Mouse (Mus musculus): Measurements from ENCODE around the gene Krt83. TPM values are rescaled to one million over a fixed set of nuclear protein-coding genes. Genes with fewer than 3 reads are reported as not detected.
"Not testable (repeated sequence)": the region's sequence is repeated elsewhere in the genome, so short reads cannot be mapped to it uniquely, and the experiment has no call there.

Gene Krt83
- polyA plus RNA-seq (2014; fragmentation: Nextera tagmentation; extraction: Ambion mirVana): 0.26 TPM in 1 of 2 replicates, not detected in the other

DNA sequence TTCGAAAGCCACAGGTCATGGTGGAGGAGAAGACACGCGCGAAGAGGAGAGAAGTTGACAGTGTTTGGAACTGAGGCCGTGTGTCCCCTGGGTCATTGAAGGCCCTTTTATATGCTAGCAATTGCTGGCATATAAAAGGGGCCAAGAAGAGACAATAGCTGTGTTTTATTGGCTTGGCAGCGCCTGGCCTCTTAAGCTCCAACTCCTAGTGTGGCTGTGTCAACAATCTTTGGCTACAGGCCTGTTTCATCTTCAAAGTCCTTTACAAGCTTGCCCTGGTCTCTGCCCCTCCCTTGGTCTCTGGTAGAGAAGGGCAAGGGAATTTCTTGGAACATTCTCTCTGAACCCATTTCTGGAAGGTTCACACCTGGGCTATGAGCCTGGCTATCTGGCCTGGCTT lies at the start of gene Krt83:
Gene Krt83 (minus strand): TSS at position 82 of the 400 bp plus-strand sequence.
- 90% methylated on average over 6 of the region's 6 CpGs for WGBS
- Histone ChIP-seq H3K36me3 (ENCODE audit: control insufficient read depth, insufficient read depth, low read length) (no peaks in the 10 kb centered on the region), H3K27ac (replicated peaks; ENCODE audit: low read depth, low read length) (no peak within 1 kb of the TSS), H3K9ac (ENCODE audit: low read depth, low read length) (no peak within 1 kb of the TSS), H3K4me3 (ENCODE audit: low read depth, low read length) (no peak within 1 kb of the TSS), H3K4me1 (ENCODE audit: control insufficient read depth, insufficient read depth, low read length) (no peaks in the 10 kb centered on the region), H3K4me2 (ENCODE audit: low read depth, low read length) (no peak within 1 kb of the TSS), H3K27me3 (replicated peaks; ENCODE audit: control insufficient read depth, insufficient read depth, low read length) (no peaks in the 10 kb centered on the region), H3K9me3 (ENCODE audit: control insufficient read depth, low read length) (no peaks in the 10 kb centered on the region)
- ATAC-seq (ENCODE audit: low read depth) (no peak), DNase-seq (ENCODE audit: low spot score) (no peak)

DNA sequence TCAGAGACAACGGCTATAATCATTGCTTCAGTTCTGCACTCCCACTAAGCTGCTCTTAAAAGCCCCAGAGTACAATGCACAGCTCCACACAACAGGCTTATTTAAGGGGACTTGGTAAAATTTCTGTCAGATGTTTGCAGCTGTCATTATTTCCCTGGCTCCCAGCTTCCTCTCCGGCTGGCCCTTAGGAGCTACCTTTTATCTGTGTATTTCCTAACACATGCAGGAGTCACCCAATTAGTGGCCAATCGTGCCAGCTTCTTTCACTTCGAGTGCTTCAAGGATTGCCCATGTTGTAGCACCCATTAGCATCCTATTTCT lies 47.2 kb upstream of the Krt83 start:
- no peak overlapping the region for H3K9ac ChIP-seq (ENCODE audit: low read depth, low read length)
- H3K36me3 ChIP-seq (ENCODE audit: control insufficient read depth, insufficient read depth, low read length): no peaks in the 10 kb centered on the region
- no peak overlapping the region for H3K27ac ChIP-seq (replicated peaks; ENCODE audit: low read depth, low read length)
- WGBS: 47% methylated on average over 4 of the region's 4 CpGs
- H3K27me3 ChIP-seq (replicated peaks; ENCODE audit: control insufficient read depth, insufficient read depth, low read length): no peaks in the 10 kb centered on the region
- no peak overlapping the region for H3K4me3 ChIP-seq (ENCODE audit: low read depth, low read length)
- peaks cover 3% of the 10 kb centered on the region; the same call in 1 of the 2 replicates for H3K4me1 ChIP-seq (ENCODE audit: control insufficient read depth, insufficient read depth, low read length)
- no peaks in the 10 kb centered on the region for H3K9me3 ChIP-seq (ENCODE audit: control insufficient read depth, low read length)
- H3K4me2 ChIP-seq (ENCODE audit: low read depth, low read length): no peak overlapping the region
- DNase-seq (ENCODE audit: low spot score) (peak; percentile 44), ATAC-seq (ENCODE audit: low read depth) (peak; percentile 42; the same call in 1 of the 2 replicates)

GRCm38 (mm10) chr15:101537864-101538579 lies 46.7 kb upstream of the Krt83 start:
- ATAC-seq (ENCODE audit: low read depth) (peak; percentile 60; the same call in 1 of the 2 replicates), DNase-seq (ENCODE audit: low spot score) (peak; percentile 57)
- H3K4me3 ChIP-seq (ENCODE audit: low read depth, low read length): no peak overlapping the region
- H3K9ac ChIP-seq (ENCODE audit: low read depth, low read length): no peak overlapping the region
- no peaks in the 10 kb centered on the region for H3K9me3 ChIP-seq (ENCODE audit: control insufficient read depth, low read length)
- H3K4me1 ChIP-seq (ENCODE audit: control insufficient read depth, insufficient read depth, low read length): peaks cover 3% of the 10 kb centered on the region; the same call in 1 of the 2 replicates
- no peaks in the 10 kb centered on the region for H3K27me3 ChIP-seq (replicated peaks; ENCODE audit: control insufficient read depth, insufficient read depth, low read length)
- H3K36me3 ChIP-seq (ENCODE audit: control insufficient read depth, insufficient read depth, low read length): no peaks in the 10 kb centered on the region
- H3K4me2 ChIP-seq (ENCODE audit: low read depth, low read length): no peak overlapping the region
- H3K27ac ChIP-seq (replicated peaks; ENCODE audit: low read depth, low read length): no peak overlapping the region; the same call in 1 of the 2 replicates
- 31% methylated on average over 7 of the region's 7 CpGs for WGBS

GRCm38 (mm10) chr15:101536054-101536850 lies 44.9 kb upstream of the Krt83 start:
- H3K4me3 ChIP-seq (ENCODE audit: low read depth, low read length): no peak overlapping the region
- H3K9ac ChIP-seq (ENCODE audit: low read depth, low read length): no peak overlapping the region
- no peaks in the 10 kb centered on the region for H3K4me1 ChIP-seq (ENCODE audit: control insufficient read depth, insufficient read depth, low read length)
- no peak overlapping the region for H3K4me2 ChIP-seq (ENCODE audit: low read depth, low read length)
- peak; percentile 32 for DNase-seq (ENCODE audit: low spot score)
- ATAC-seq (ENCODE audit: low read depth): 0 out of 2 replicates have a peak, but pooled peaks have one; percentile 37
- H3K27ac ChIP-seq (replicated peaks; ENCODE audit: low read depth, low read length): no peak overlapping the region
- H3K27me3 ChIP-seq (replicated peaks; ENCODE audit: control insufficient read depth, insufficient read depth, low read length): no peaks in the 10 kb centered on the region
- no peaks in the 10 kb centered on the region for H3K36me3 ChIP-seq (ENCODE audit: control insufficient read depth, insufficient read depth, low read length)
- WGBS: 49% methylated on average over 8 of the region's 9 CpGs
- H3K9me3 ChIP-seq (ENCODE audit: control insufficient read depth, low read length): no peaks in the 10 kb centered on the region

DNA sequence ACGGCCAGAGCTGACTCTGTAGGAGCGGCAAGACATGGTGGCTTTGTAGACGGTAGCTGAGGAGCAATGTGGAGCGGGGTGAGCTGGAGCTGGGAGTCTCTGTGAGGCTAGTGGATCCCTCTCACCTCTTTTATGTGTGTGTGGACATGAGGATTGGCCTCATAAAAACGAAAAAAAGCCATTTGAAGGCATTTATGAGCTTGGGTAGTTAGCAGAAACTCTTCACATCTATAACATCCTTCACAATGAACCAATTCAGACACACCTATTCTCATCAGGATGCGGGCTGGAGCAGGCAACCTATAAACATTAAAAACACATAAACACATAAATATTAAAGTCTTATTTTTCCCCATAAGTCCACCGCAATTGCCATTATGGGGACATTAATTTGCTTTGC lies 41.4 kb upstream of the Krt83 start, which contains the start of gene Krt84:
Gene Krt84 (minus strand): TSS at position 101 of the 400 bp plus-strand sequence.
- Histone ChIP-seq H3K4me2 (ENCODE audit: low read depth, low read length) (no peak within 1 kb of the TSS), H3K36me3 (ENCODE audit: control insufficient read depth, insufficient read depth, low read length) (no peaks in the 10 kb centered on the region), H3K4me3 (ENCODE audit: low read depth, low read length) (no peak within 1 kb of the TSS), H3K4me1 (ENCODE audit: control insufficient read depth, insufficient read depth, low read length) (no peaks in the 10 kb centered on the region), H3K9me3 (ENCODE audit: control insufficient read depth, low read length) (no peaks in the 10 kb centered on the region), H3K27ac (replicated peaks; ENCODE audit: low read depth, low read length) (no peak within 1 kb of the TSS), H3K27me3 (replicated peaks; ENCODE audit: control insufficient read depth, insufficient read depth, low read length) (no peaks in the 10 kb centered on the region), H3K9ac (ENCODE audit: low read depth, low read length) (no peak within 1 kb of the TSS)
- DNase-seq (ENCODE audit: low spot score): no peak
- no peak for ATAC-seq (ENCODE audit: low read depth)
- WGBS: 88% methylated on average over 7 of the region's 7 CpGs

DNA sequence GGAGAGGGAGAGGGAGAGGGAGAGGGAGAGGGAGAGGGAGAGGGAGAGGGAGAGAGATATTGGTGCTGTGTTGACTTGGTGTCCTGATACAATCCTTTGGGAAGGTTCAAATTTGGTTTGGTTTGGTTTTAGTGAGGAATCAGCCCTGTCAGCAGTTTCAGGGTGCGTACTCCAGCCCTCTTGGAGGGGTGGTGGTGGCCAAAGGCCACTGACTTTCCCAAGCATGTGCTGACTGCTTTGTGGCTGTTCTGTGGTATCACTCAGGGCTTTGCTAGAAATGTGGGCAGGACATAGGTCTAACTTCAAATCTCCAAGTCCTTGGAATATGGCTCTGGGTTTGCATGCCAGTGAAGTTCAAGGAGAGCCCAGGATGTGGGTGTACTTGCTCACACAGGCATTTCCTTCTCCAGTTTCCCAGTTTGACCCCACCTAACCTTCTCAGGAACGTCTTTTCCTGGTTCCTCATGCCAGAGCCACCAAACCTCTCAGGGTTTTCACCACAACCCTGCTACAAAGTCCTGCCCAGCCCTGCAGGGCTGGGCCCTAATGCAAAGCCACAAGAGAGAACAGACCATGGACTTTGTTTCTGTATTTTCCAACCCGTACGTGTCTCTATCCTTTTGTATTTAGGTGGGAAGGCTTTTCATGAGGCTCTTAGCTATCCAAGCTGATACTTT lies 31.4 kb upstream of the Krt83 start:
- Histone ChIP-seq H3K27ac (replicated peaks; ENCODE audit: low read depth, low read length) (peak overlapping the region; percentile 39; the same call in 1 of the 2 replicates), H3K4me3 (ENCODE audit: low read depth, low read length) (no peak overlapping the region), H3K9me3 (ENCODE audit: control insufficient read depth, low read length) (no peaks in the 10 kb centered on the region), H3K27me3 (replicated peaks; ENCODE audit: control insufficient read depth, insufficient read depth, low read length) (no peaks in the 10 kb centered on the region), H3K4me2 (ENCODE audit: low read depth, low read length) (no peak overlapping the region), H3K36me3 (ENCODE audit: control insufficient read depth, insufficient read depth, low read length) (no peaks in the 10 kb centered on the region), H3K9ac (ENCODE audit: low read depth, low read length) (no peak overlapping the region), H3K4me1 (ENCODE audit: control insufficient read depth, insufficient read depth, low read length) (no peaks in the 10 kb centered on the region)
- WGBS: 66% methylated on average over 4 of the region's 4 CpGs
- DNase-seq (ENCODE audit: low spot score): no peak
- ATAC-seq (ENCODE audit: low read depth): no peak

DNA sequence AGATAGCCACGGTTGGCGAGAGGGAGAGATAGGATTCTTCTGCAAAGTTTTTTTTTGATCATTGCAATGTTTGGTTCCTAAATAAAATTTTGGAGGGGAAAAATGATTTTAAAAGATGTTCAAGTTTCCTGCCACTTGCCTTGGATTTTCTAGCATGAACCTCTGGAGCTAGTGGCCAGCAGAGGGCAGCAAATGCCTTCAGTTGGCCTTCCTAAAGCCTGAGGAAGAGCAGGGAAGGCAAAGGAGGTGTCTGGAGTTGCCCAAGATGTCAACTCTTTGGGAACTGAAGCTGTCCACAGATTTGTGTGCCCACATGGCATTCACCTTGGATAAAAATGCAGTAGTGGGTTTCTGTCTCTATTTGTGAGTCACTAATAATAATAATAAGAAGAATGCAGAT lies 28.5 kb upstream of the Krt83 start:
- 10% methylated on average over 2 of the region's 2 CpGs for WGBS
- 0 out of 2 replicates have a peak, but pooled peaks have one; percentile 57 for ATAC-seq (ENCODE audit: low read depth)

GRCm38 (mm10) chr15:101517161-101517560 lies 25.8 kb upstream of the Krt83 start, which contains the start of gene Gm49425:
Gm49425 (minus strand) TSS chr15:101517261.
- not testable (repeated sequence) for H3K27me3 ChIP-seq (replicated peaks; ENCODE audit: control insufficient read depth, insufficient read depth, low read length); H3K36me3 ChIP-seq (ENCODE audit: control insufficient read depth, insufficient read depth, low read length); H3K4me2 ChIP-seq (ENCODE audit: low read depth, low read length); H3K27ac ChIP-seq (replicated peaks; ENCODE audit: low read depth, low read length); H3K4me3 ChIP-seq (ENCODE audit: low read depth, low read length); DNase-seq (ENCODE audit: low spot score); H3K9me3 ChIP-seq (ENCODE audit: control insufficient read depth, low read length); ATAC-seq (ENCODE audit: low read depth); H3K9ac ChIP-seq (ENCODE audit: low read depth, low read length); H3K4me1 ChIP-seq (ENCODE audit: control insufficient read depth, insufficient read depth, low read length)
- WGBS: 73% methylated on average over 2 of the region's 2 CpGs

More for the DNA sequence above, 28.5 kb upstream of the Krt83 start:
- no peaks in the 10 kb centered on the region for H3K27me3 ChIP-seq (replicated peaks; ENCODE audit: control insufficient read depth, insufficient read depth, low read length)
- H3K4me3 ChIP-seq (ENCODE audit: low read depth, low read length): no peak overlapping the region
- H3K27ac ChIP-seq (replicated peaks; ENCODE audit: low read depth, low read length): no peak overlapping the region
- DNase-seq (ENCODE audit: low spot score): peak; percentile 90
- H3K4me1 ChIP-seq (ENCODE audit: control insufficient read depth, insufficient read depth, low read length): no peaks in the 10 kb centered on the region
- H3K9me3 ChIP-seq (ENCODE audit: control insufficient read depth, low read length): no peaks in the 10 kb centered on the region
- no peaks in the 10 kb centered on the region for H3K36me3 ChIP-seq (ENCODE audit: control insufficient read depth, insufficient read depth, low read length)
- H3K4me2 ChIP-seq (ENCODE audit: low read depth, low read length): no peak overlapping the region
- no peak overlapping the region for H3K9ac ChIP-seq (ENCODE audit: low read depth, low read length)

Measured in embryonic facial prominence, embryonic 14.5 days (tissue).